Comparison of ENCODE assay signal across 8 mouse cellular contexts in genomic region chr2:45117087-45117561, GRCm38 (mm10). TPM values are rescaled to one million over a fixed set of nuclear protein-coding genes. Genes with fewer than 3 reads are reported as not detected.
DNase-seq lines count a peak whose midpoint lies in the region; ATAC-seq and TF ChIP-seq lines count a peak whose summit lies in the region.

Gene Zeb2 (minus strand): TSS chr2:45117395.

- WGBS in forebrain, postnatal 0 days = under 1% methylated on average over 34 of the region's 39 CpGs
- WGBS in lung, embryonic 16.5 days = 0% methylated on average over 26 of the region's 39 CpGs
- WGBS in olfactory bulb, adult 2 months = 1% methylated on average over 39 of the region's 39 CpGs

- H3K27ac ChIP-seq in forebrain, postnatal 0 days (ENCODE audit: low read depth, low read length) = peak within 1 kb of the TSS; percentile 98
- H3K27ac ChIP-seq in lung, embryonic 16.5 days (ENCODE audit: low read length) = peak within 1 kb of the TSS; percentile 98
- H3K27ac ChIP-seq in olfactory bulb, adult 2 months (ENCODE audit: insufficient read depth, low read depth, low read length) = peak within 1 kb of the TSS; percentile 97

- intact Hi-C loops in heart, postnatal 36 days (cut with DNase I) = loop anchor here (5.0 to 10.0 kb wide), 7 partner anchors 80 to 1538 kb away; no protein-coding TSS in a partner anchor

- DNase-seq in adrenal gland, postnatal 36 days = peak; percentile 75 to 85
- DNase-seq in forebrain, postnatal 0 days = peak; percentile 72
- DNase-seq in heart, postnatal 36 days = peak; percentile 74 to 88
- no peak for DNase-seq in layer of hippocampus, adult 8-10 months (ENCODE audit: low spot score in 2 of 2)
- DNase-seq in thymus, postnatal 36 days = peak; percentile 55 to 60

- H3K9me3 ChIP-seq in E14TG2a.4 (ENCODE audit: low read length) = no peaks in the 10 kb centered on the region
- H3K9me3 ChIP-seq in forebrain, postnatal 0 days (ENCODE audit: low read length) = no peaks in the 10 kb centered on the region
- no peaks in the 10 kb centered on the region for H3K9me3 ChIP-seq in lung, embryonic 16.5 days (ENCODE audit: control insufficient read depth, low read length)

- H3K27me3 ChIP-seq in E14TG2a.4 (ENCODE audit: insufficient read depth, low read length) = peaks cover 40% of the 10 kb centered on the region
- no peaks in the 10 kb centered on the region for H3K27me3 ChIP-seq in forebrain, postnatal 0 days (ENCODE audit: insufficient read depth, low read length)
- H3K27me3 ChIP-seq in lung, embryonic 16.5 days (ENCODE audit: control insufficient read depth, insufficient read depth, low read depth, low read length) = peaks cover 2% of the 10 kb centered on the region

- no peaks in the 10 kb centered on the region for H3K36me3 ChIP-seq in E14TG2a.4 (ENCODE audit: insufficient read depth, low read length)
- no peaks in the 10 kb centered on the region for H3K36me3 ChIP-seq in forebrain, postnatal 0 days (ENCODE audit: insufficient read depth)
- H3K36me3 ChIP-seq in lung, embryonic 16.5 days (ENCODE audit: control insufficient read depth, insufficient read depth, low read length) = no peaks in the 10 kb centered on the region

- ATAC-seq in forebrain, postnatal 0 days = peak; percentile 57
- peak; percentile 67 for ATAC-seq in lung, embryonic 16.5 days (ENCODE audit: low read depth)

- peak within 1 kb of the TSS; percentile 74 for H3K4me3 ChIP-seq in E14TG2a.4 (replicated peaks; ENCODE audit: low read length)
- H3K4me3 ChIP-seq in forebrain, postnatal 0 days (ENCODE audit: low read depth, low read length) = peak within 1 kb of the TSS; percentile 63
- peak within 1 kb of the TSS; percentile 65 for H3K4me3 ChIP-seq in lung, embryonic 16.5 days (ENCODE audit: low read length)
- peak within 1 kb of the TSS; percentile 75 for H3K4me3 ChIP-seq in olfactory bulb, adult 2 months (ENCODE audit: insufficient read depth, low read depth, low read length)

- no peak for TF ChIP-seq CTCF in E14TG2a.4 (conservative IDR thresholded peaks at IDR 0.05; ENCODE audit: low read length)
- TF ChIP-seq CTCF in forebrain, postnatal 0 days (IDR thresholded peaks at IDR 0.05; ENCODE audit: low read depth) = no peak
- no peak for TF ChIP-seq CTCF in olfactory bulb, adult 2 months (IDR thresholded peaks at IDR 0.05; ENCODE audit: insufficient read depth, low read depth, low read length)

- H3K4me2 ChIP-seq in forebrain, postnatal 0 days (ENCODE audit: low read depth) = peak within 1 kb of the TSS; percentile 69
- peak within 1 kb of the TSS; percentile 85 for H3K4me2 ChIP-seq in lung, embryonic 16.5 days (ENCODE audit: low read depth, low read length)

- 0 out of 2 replicates have a peak, but pooled peaks have one; percentile 18 for TF ChIP-seq POLR2A in olfactory bulb, adult 2 months (IDR thresholded peaks at IDR 0.05; ENCODE audit: insufficient read depth, low read depth, low read length)

- H3K4me1 ChIP-seq in E14TG2a.4 (replicated peaks; ENCODE audit: low read depth, low read length) = peaks cover 32% of the 10 kb centered on the region
- 0 out of 2 replicates have a peak, but pooled peaks cover 3% of the 10 kb centered on the region for H3K4me1 ChIP-seq in forebrain, postnatal 0 days (ENCODE audit: insufficient read depth)
- no peaks in the 10 kb centered on the region for H3K4me1 ChIP-seq in lung, embryonic 16.5 days (replicated peaks; ENCODE audit: control insufficient read depth, insufficient read depth, low read length)
- H3K4me1 ChIP-seq in olfactory bulb, adult 2 months (ENCODE audit: control insufficient read depth, insufficient read depth, low read length) = peaks cover 2% of the 10 kb centered on the region; the same call in 1 of the 2 replicates

- H3K9ac ChIP-seq in forebrain, postnatal 0 days = peak within 1 kb of the TSS; percentile 71
- H3K9ac ChIP-seq in lung, embryonic 16.5 days (ENCODE audit: low read length) = peak within 1 kb of the TSS; percentile 79

RNA-seq across cellular contexts. Expression of gene Zeb2, which starts in this region (rescaled TPM):
- 100 to 1,000 TPM; 173 to 184 TPM for total RNA-seq in adrenal gland, postnatal 36 days (2021)
- 150 and 186 TPM in 2 replicates for total RNA-seq in forebrain, postnatal 0 days (2014; rRNA removed)
- polyA plus RNA-seq in forebrain, postnatal 0 days (2015; fragmentation: Nextera tagmentation; extraction: Ambion mirVana) = 47.7 and 50.6 TPM in 2 replicates
- 10 to 100 TPM; 53.1 to 54.2 TPM for total RNA-seq in heart, postnatal 36 days (2021)
- 100 to 1,000 TPM; 346 to 374 (median 360) TPM for total RNA-seq in layer of hippocampus, adult 8-10 months (2022)
- polyA plus RNA-seq in lung, embryonic 16.5 days (2015; fragmentation: Nextera tagmentation; extraction: Ambion mirVana) = 77.3 and 84.3 TPM in 2 replicates
- polyA plus RNA-seq in olfactory bulb, adult 2 months (2012; ENCODE audit: insufficient read depth, insufficient read length, low replicate concordance, missing spikeins) = 125 and 1,127 TPM in 2 replicates

Comparison
In these comparisons a context has a peak if more than half of its experiments do, and no peak if none do; other contexts are left out.
1. DNase-seq: peak in adrenal gland, postnatal 36 days (2 of 2), forebrain, postnatal 0 days (single experiment), heart, postnatal 36 days (2 of 2) and thymus, postnatal 36 days (2 of 2); none in layer of hippocampus, adult 8-10 months (0 of 2).
2. Peak in every context shown above with its lines, with median percentiles within 50 percentile points of each other: H3K4me3 ChIP-seq and H3K27ac ChIP-seq.